Mouse (Mus musculus) adrenal gland, adult 10 weeks (tissue): ENCODE data around the gene Dynlrb2. TPM values are rescaled to one million over a fixed set of nuclear protein-coding genes. Genes with fewer than 3 reads are reported as not detected.

Experiments
- polyA plus RNA-seq: library from polyadenylated mRNA; stranded (reverse); fragments of 350-450 nt; fragmentation: Illumina TruSeq; extraction: RNeasy Lipid Tissue Mini Kit (QIAGEN cat#74804); gene quantifications from one replicate; pipeline ENCODE4 v1.2.3, GENCODE M21; 2014; ENCODE audit warnings: low read depth, low replicate concordance

Dynlrb2 gene
- polyA plus RNA-seq = not detected

DNA sequence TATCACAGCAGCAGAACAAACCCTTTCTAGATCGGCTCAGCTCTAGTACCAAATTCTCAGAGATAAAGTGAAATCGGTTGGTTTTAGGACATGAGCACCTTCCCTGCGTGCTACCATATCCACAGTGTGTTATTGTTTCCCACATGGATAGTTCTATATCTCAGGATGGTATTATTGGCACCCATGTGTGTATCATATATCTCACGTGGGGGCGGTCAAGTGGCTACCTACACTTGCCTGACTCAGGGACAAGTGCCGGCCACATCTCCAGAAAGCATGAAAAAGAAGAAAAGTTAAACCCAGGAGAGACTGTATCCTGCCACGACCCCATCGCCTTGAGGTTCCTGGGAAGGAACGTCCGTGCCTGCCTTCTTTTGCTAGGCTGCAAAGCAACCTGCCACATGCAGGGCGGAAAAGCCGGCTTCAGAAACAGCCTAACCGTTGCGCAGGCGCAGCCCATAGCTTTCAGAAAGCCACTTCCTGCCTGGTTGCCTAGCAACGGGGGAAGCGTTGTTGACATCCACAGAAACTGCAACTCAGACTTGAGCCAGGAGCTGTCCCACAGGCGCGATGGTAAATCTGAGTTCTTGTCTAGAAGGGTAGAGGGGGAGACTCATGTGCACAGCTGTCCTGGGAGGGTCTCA is at the start of gene Dynlrb2:
Gene Dynlrb2 (plus strand): TSS at position 498 of the 644 bp plus-strand sequence.

Other genes starting within 250 kb of the Dynlrb2 start
- gene Cdyl2, start 228.0 kb downstream of the Dynlrb2 start, polyA plus RNA-seq = 0.29 TPM